28 mouse cellular contexts compared by ENCODE assay signal in genomic region chr13:85715883-85716498, GRCm38 (mm10).
DNase-seq lines count a peak whose midpoint lies in the region; ATAC-seq and TF ChIP-seq lines count a peak whose summit lies in the region.
"Had no signal": no experiment of that assay in that cellular context is flagged by ENCODE, and none has a peak within 500 bp of the region (broad histone marks: within the 10 kb centered on the region; RNA-seq: fewer than 3 reads in every experiment).

No protein-coding gene starts in this region.

- ATAC-seq in forebrain, embryonic 15.5 days (replicated peaks) = peak; percentile 73
- ATAC-seq in lung, embryonic 14.5 days (ENCODE audit: insufficient read depth) = peak; percentile 84
- ATAC-seq: inflammation-experienced regulatory T-cells, adult 6 months; midbrain, embryonic 13.5 days; Patski had no signal

- H3K36me3 ChIP-seq in forebrain, embryonic 15.5 days = no peaks in the 10 kb centered on the region
- no peaks in the 10 kb centered on the region for H3K36me3 ChIP-seq in forebrain, embryonic 10.5 days (replicated peaks)
- H3K36me3 ChIP-seq in lung, embryonic 14.5 days (ENCODE audit: insufficient read depth) = no peaks in the 10 kb centered on the region
- H3K36me3 ChIP-seq: heart, embryonic 13.5 days; hindbrain, embryonic 13.5 days; limb, embryonic 10.5 days; liver, embryonic 15.5 days; midbrain, embryonic 13.5 days; neural tube, embryonic 12.5 days had no signal

- no peak overlapping the region for H3K9ac ChIP-seq in forebrain, embryonic 15.5 days (replicated peaks)
- H3K9ac ChIP-seq in lung, embryonic 14.5 days = no peak overlapping the region
- H3K9ac ChIP-seq: heart, embryonic 13.5 days; hindbrain, embryonic 13.5 days; liver, embryonic 15.5 days; midbrain, embryonic 13.5 days; neural tube, embryonic 12.5 days had no signal

- H3K9me3 ChIP-seq in forebrain, embryonic 15.5 days = no peaks in the 10 kb centered on the region
- H3K9me3 ChIP-seq in forebrain, embryonic 10.5 days = no peaks in the 10 kb centered on the region
- no peaks in the 10 kb centered on the region for H3K9me3 ChIP-seq in lung, embryonic 14.5 days (ENCODE audit: low read depth, low read length)
- H3K9me3 ChIP-seq: heart, embryonic 13.5 days; hindbrain, embryonic 13.5 days; limb, embryonic 10.5 days; liver, embryonic 15.5 days; megakaryocyte, embryonic 14.5 days; midbrain, embryonic 13.5 days; neural tube, embryonic 12.5 days had no signal

- no peak overlapping the region for H3K27ac ChIP-seq in forebrain, embryonic 15.5 days (replicated peaks)
- H3K27ac ChIP-seq in forebrain, embryonic 10.5 days = no peak overlapping the region
- H3K27ac ChIP-seq in lung, embryonic 14.5 days (ENCODE audit: low read depth) = no peak overlapping the region
- H3K27ac ChIP-seq: heart, adult 2 months; heart, embryonic 13.5 days; hindbrain, embryonic 13.5 days; limb, embryonic 10.5 days; liver, embryonic 15.5 days; midbrain, embryonic 13.5 days; neural tube, embryonic 12.5 days had no signal

- no peak for DNase-seq in forebrain, embryonic 10.5 days (ENCODE audit: extremely low spot score, low spot score)
- peak; percentile 72 for DNase-seq in lung, embryonic 14.5 days
- no peak for DNase-seq in lung, postnatal 14 days
- DNase-seq in brain, embryonic 14.5 days (ENCODE audit: low read depth) = peak; percentile 63
- peak; percentile 9 for DNase-seq in gonadal fat pad, adult 2 months (ENCODE audit: low read depth)
- DNase-seq in MN1 (ENCODE audit: low spot score) = no peak
- DNase-seq: adrenal gland, adult 2 months; cerebellum, adult 9-10 months; gastrocnemius, postnatal 14 days; heart, adult 2 months; heart, postnatal 14 days; kidney, adult 9 months; kidney, postnatal 25 days; liver; lung, postnatal 10 days; right cerebral cortex, postnatal 25 days; spleen, adult 18-20 months; thymus, postnatal 25 days had no signal

- H3K27me3 ChIP-seq in forebrain, embryonic 15.5 days = no peaks in the 10 kb centered on the region
- H3K27me3 ChIP-seq in forebrain, embryonic 10.5 days (ENCODE audit: poor library complexity, severe bottlenecking) = no peaks in the 10 kb centered on the region
- H3K27me3 ChIP-seq in lung, embryonic 14.5 days (ENCODE audit: insufficient read depth, low read length) = no peaks in the 10 kb centered on the region
- H3K27me3 ChIP-seq: heart, embryonic 13.5 days; hindbrain, embryonic 13.5 days; liver, embryonic 15.5 days; megakaryocyte, embryonic 14.5 days; midbrain, embryonic 13.5 days; neural tube, embryonic 12.5 days; Patski had no signal

- 70% methylated on average over 2 of the region's 2 CpGs for WGBS in forebrain, embryonic 15.5 days
- WGBS in forebrain, embryonic 10.5 days = 96% methylated on average over 2 of the region's 2 CpGs
- WGBS in lung, embryonic 14.5 days = 60% methylated on average over 2 of the region's 2 CpGs

- no peak overlapping the region for H3K4me2 ChIP-seq in forebrain, embryonic 15.5 days (replicated peaks)
- H3K4me2 ChIP-seq in lung, embryonic 14.5 days = no peak overlapping the region
- H3K4me2 ChIP-seq: heart, embryonic 13.5 days; hindbrain, embryonic 13.5 days; liver, embryonic 15.5 days; midbrain, embryonic 13.5 days; neural tube, embryonic 12.5 days had no signal

- no peaks in the 10 kb centered on the region for H3K4me1 ChIP-seq in forebrain, embryonic 15.5 days
- no peaks in the 10 kb centered on the region for H3K4me1 ChIP-seq in forebrain, embryonic 10.5 days
- H3K4me1 ChIP-seq in lung, embryonic 14.5 days (ENCODE audit: insufficient read depth) = no peaks in the 10 kb centered on the region
- H3K4me1 ChIP-seq: heart, embryonic 13.5 days; hindbrain, embryonic 13.5 days; limb, embryonic 10.5 days; liver, embryonic 15.5 days; megakaryocyte, embryonic 14.5 days; midbrain, embryonic 13.5 days; neural tube, embryonic 12.5 days had no signal

- no peak for TF ChIP-seq CTCF in lung, embryonic 14.5 days (IDR thresholded peaks at IDR 0.05; ENCODE audit: low read depth)
- no peak for TF ChIP-seq CTCF in brain, embryonic 14.5 days (IDR thresholded peaks at IDR 0.05; ENCODE audit: borderline replicate concordance, extremely low read depth, insufficient read depth, insufficient read length)

- H3K4me3 ChIP-seq in forebrain, embryonic 15.5 days = no peak overlapping the region
- H3K4me3 ChIP-seq in forebrain, embryonic 10.5 days = no peak overlapping the region
- H3K4me3 ChIP-seq in lung, embryonic 14.5 days (ENCODE audit: low read depth, low read length) = no peak overlapping the region
- H3K4me3 ChIP-seq: heart, adult 2 months; heart, embryonic 13.5 days; hindbrain, embryonic 13.5 days; limb, embryonic 10.5 days; liver, embryonic 15.5 days; megakaryocyte, embryonic 14.5 days; midbrain, embryonic 13.5 days; neural tube, embryonic 12.5 days had no signal

- no peak for TF ChIP-seq POLR2A in brain, embryonic 14.5 days (IDR thresholded peaks at IDR 0.05; ENCODE audit: borderline replicate concordance, extremely low read depth, insufficient read depth, insufficient read length, poor library complexity, severe bottlenecking)

Comparison
In these comparisons a context has a peak if more than half of its experiments do, and no peak if none do; other contexts are left out.
1. DNase-seq: peak in lung, embryonic 14.5 days (single experiment), brain, embryonic 14.5 days (single experiment) and gonadal fat pad, adult 2 months (single experiment); none in forebrain, embryonic 10.5 days (single experiment), lung, postnatal 14 days (single experiment) and MN1 (single experiment).